Mouse (Mus musculus): Measurements from ENCODE around the gene Mitf. TPM values are rescaled to one million over a fixed set of nuclear protein-coding genes. Genes with fewer than 3 reads are reported as not detected.

Mitf gene
- polyA plus RNA-seq, 1 experiment: 6.0 TPM

GRCm38 (mm10) chr6:97940916-97941315 is 134.1 kb downstream of the Mitf start:
- peaks cover 1% of the 10 kb centered on the region; the same call in 1 of the 2 replicates for H3K4me1 ChIP-seq (ENCODE audit: control insufficient read depth, insufficient read depth, low read length)
- TF ChIP-seq POLR2A (IDR thresholded peaks at IDR 0.05; ENCODE audit: extremely low read depth, insufficient read depth, low read length) (no peak), CTCF (IDR thresholded peaks at IDR 0.05; ENCODE audit: extremely low read depth, insufficient read depth, low read length) (no peak)
- no peak overlapping the region for H3K4me3 ChIP-seq (ENCODE audit: insufficient read depth, low read length)
- H3K27ac ChIP-seq (ENCODE audit: insufficient read depth, low read length): no peak overlapping the region

- H3K27ac ChIP-seq (ENCODE audit: insufficient read depth, low read length): no peak overlapping the region
- no peaks in the 10 kb centered on the region for H3K4me1 ChIP-seq (ENCODE audit: control insufficient read depth, insufficient read depth, low read length)
- TF ChIP-seq CTCF (IDR thresholded peaks at IDR 0.05; ENCODE audit: extremely low read depth, insufficient read depth, low read length) (no peak), POLR2A (IDR thresholded peaks at IDR 0.05; ENCODE audit: extremely low read depth, insufficient read depth, low read length) (no peak)
- no peak overlapping the region for H3K4me3 ChIP-seq (ENCODE audit: insufficient read depth, low read length)
Measured at GRCm38 (mm10) chr6:97950033-97950881, 143.4 kb downstream of the Mitf start.

DNA sequence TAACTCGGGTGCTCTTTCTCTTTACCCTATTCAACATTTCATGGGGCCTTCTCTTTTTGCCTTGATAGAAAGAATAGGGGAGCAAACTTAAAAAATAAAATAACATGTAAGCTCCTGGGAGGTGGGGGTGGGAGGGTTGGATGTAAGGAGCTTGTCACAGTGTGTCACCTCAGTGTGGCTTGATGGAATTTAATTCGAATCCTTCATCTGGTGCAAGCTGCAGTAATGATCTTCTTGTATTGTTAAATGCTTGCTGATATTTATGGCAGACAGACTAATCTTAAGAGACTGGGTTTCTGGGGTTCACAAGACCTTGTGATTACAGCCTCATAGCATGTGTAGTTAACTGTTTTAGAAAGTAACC is 144.0 kb downstream of the Mitf start:
- Histone ChIP-seq H3K27ac (ENCODE audit: insufficient read depth, low read length) (no peak overlapping the region), H3K4me3 (ENCODE audit: insufficient read depth, low read length) (no peak overlapping the region), H3K4me1 (ENCODE audit: control insufficient read depth, insufficient read depth, low read length) (no peaks in the 10 kb centered on the region)
- no peak for TF ChIP-seq CTCF (IDR thresholded peaks at IDR 0.05; ENCODE audit: extremely low read depth, insufficient read depth, low read length)
- no peak for TF ChIP-seq POLR2A (IDR thresholded peaks at IDR 0.05; ENCODE audit: extremely low read depth, insufficient read depth, low read length)

DNA sequence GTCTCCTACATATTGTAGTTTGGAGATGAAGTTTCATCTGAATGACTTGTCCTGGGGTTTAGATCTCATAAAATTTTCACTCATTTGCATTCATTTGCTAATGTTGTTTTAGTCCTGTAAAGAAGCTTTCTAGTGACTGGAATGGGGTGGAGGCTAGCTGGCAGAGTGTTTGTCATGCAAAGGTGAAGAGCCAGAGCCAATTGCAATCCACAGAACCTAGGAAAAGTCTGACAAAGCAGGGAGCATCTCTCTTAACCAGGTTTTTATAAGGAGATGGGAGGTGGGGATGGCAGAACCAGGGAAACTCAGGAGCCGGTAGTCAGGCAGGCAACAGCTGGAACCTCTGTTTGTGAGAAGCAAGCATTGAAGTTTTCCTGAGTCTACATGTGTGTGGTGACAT is 144.9 kb downstream of the Mitf start:
- Histone ChIP-seq H3K4me1 (ENCODE audit: control insufficient read depth, insufficient read depth, low read length) (no peaks in the 10 kb centered on the region), H3K4me3 (ENCODE audit: insufficient read depth, low read length) (no peak overlapping the region), H3K27ac (ENCODE audit: insufficient read depth, low read length) (no peak overlapping the region)
- TF ChIP-seq POLR2A (IDR thresholded peaks at IDR 0.05; ENCODE audit: extremely low read depth, insufficient read depth, low read length): no peak
- no peak for TF ChIP-seq CTCF (IDR thresholded peaks at IDR 0.05; ENCODE audit: extremely low read depth, insufficient read depth, low read length)

- H3K27ac ChIP-seq (ENCODE audit: insufficient read depth, low read length): no peak overlapping the region
- H3K4me3 ChIP-seq (ENCODE audit: insufficient read depth, low read length): no peak overlapping the region
- TF ChIP-seq POLR2A (IDR thresholded peaks at IDR 0.05; ENCODE audit: extremely low read depth, insufficient read depth, low read length) (no peak), CTCF (IDR thresholded peaks at IDR 0.05; ENCODE audit: extremely low read depth, insufficient read depth, low read length) (no peak)
- H3K4me1 ChIP-seq (ENCODE audit: control insufficient read depth, insufficient read depth, low read length): no peaks in the 10 kb centered on the region
Measured at GRCm38 (mm10) chr6:97952845-97953244, 146.0 kb downstream of the Mitf start.

DNA sequence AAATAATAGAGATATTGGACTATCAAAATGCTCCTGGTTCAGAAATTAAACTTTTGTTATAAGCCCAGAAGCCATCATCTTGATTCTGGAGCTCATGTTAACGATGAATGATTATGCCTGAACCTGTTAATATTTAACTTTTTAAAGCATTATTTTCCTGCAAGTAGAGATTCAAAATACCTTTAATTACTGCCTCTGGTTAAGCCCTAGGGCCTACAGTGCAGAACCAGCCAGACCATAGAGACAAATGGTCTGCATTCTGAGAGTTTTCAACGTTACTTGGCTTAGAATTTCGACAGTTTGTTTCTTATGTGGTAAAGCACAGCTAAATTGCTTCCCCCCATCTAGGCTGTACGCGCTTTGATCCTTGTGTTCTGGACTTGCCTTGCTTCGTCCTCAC is 149.3 kb downstream of the Mitf start:
- Histone ChIP-seq H3K4me1 (ENCODE audit: control insufficient read depth, insufficient read depth, low read length) (no peaks in the 10 kb centered on the region), H3K27ac (ENCODE audit: insufficient read depth, low read length) (no peak overlapping the region), H3K4me3 (ENCODE audit: insufficient read depth, low read length) (no peak overlapping the region)
- no peak for TF ChIP-seq POLR2A (IDR thresholded peaks at IDR 0.05; ENCODE audit: extremely low read depth, insufficient read depth, low read length)
- no peak for TF ChIP-seq CTCF (IDR thresholded peaks at IDR 0.05; ENCODE audit: extremely low read depth, insufficient read depth, low read length)

DNA sequence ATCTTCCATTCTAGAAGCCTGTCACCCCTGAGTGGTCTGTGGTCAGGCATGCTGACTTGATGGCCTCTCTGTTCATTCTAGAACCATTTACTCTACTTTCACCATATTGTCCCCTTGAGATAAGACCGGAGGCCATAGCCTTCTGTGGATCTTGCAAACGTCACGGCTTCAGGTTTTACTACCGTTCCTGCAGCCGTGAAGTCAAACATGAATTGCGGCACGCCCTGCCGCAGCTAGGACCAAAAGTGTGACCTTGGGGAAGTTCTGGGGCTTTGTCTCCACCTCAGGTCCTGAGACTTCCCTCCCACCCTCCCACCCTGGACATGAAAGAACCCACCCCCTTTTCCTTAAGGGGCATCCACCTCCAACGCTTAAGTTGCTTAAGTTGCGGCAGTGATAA is 149.8 kb downstream of the Mitf start:
- H3K4me3 ChIP-seq (ENCODE audit: insufficient read depth, low read length): no peak overlapping the region
- H3K27ac ChIP-seq (ENCODE audit: insufficient read depth, low read length): no peak overlapping the region
- TF ChIP-seq POLR2A (IDR thresholded peaks at IDR 0.05; ENCODE audit: extremely low read depth, insufficient read depth, low read length) (no peak), CTCF (IDR thresholded peaks at IDR 0.05; ENCODE audit: extremely low read depth, insufficient read depth, low read length) (no peak)
- H3K4me1 ChIP-seq (ENCODE audit: control insufficient read depth, insufficient read depth, low read length): no peaks in the 10 kb centered on the region

DNA sequence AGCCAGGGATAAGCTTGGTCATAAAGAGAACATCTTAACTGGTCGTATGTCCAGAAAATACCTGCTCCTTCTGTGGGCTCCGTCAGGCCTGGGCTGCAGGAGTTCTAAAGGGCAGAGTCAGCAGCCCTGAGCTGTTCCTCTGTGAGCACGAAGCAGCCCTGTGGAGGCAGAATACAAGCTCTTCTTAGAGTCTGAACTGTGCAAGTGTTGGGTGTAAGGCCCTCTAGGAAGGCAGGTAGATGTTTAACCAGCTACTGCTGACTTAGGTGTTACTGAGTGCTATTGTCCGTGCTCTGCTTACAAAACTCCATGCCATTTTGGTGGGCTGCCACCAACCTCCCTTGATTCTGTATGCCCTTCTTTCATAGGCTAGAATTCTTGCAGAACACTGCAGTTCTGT is 151.4 kb downstream of the Mitf start:
- H3K4me1 ChIP-seq (ENCODE audit: control insufficient read depth, insufficient read depth, low read length): no peaks in the 10 kb centered on the region
- H3K27ac ChIP-seq (ENCODE audit: insufficient read depth, low read length): no peak overlapping the region
- no peak overlapping the region for H3K4me3 ChIP-seq (ENCODE audit: insufficient read depth, low read length)
- TF ChIP-seq CTCF (IDR thresholded peaks at IDR 0.05; ENCODE audit: extremely low read depth, insufficient read depth, low read length): no peak
- TF ChIP-seq POLR2A (IDR thresholded peaks at IDR 0.05; ENCODE audit: extremely low read depth, insufficient read depth, low read length): no peak

- TF ChIP-seq POLR2A (IDR thresholded peaks at IDR 0.05; ENCODE audit: extremely low read depth, insufficient read depth, low read length) (no peak), CTCF (IDR thresholded peaks at IDR 0.05; ENCODE audit: extremely low read depth, insufficient read depth, low read length) (no peak)
- no peak overlapping the region for H3K27ac ChIP-seq (ENCODE audit: insufficient read depth, low read length)
- H3K4me3 ChIP-seq (ENCODE audit: insufficient read depth, low read length): no peak overlapping the region
- H3K4me1 ChIP-seq (ENCODE audit: control insufficient read depth, insufficient read depth, low read length): no peaks in the 10 kb centered on the region
Measured at GRCm38 (mm10) chr6:97961776-97962175, 154.9 kb downstream of the Mitf start.

- H3K4me1 ChIP-seq (ENCODE audit: control insufficient read depth, insufficient read depth, low read length): no peaks in the 10 kb centered on the region
Measured at GRCm38 (mm10) chr6:97962311-97962710, 155.5 kb downstream of the Mitf start.

More at GRCm38 (mm10) chr6:97962311-97962710, 155.5 kb downstream of the Mitf start:
- Histone ChIP-seq H3K4me3 (ENCODE audit: insufficient read depth, low read length) (no peak overlapping the region), H3K27ac (ENCODE audit: insufficient read depth, low read length) (no peak overlapping the region)
- TF ChIP-seq POLR2A (IDR thresholded peaks at IDR 0.05; ENCODE audit: extremely low read depth, insufficient read depth, low read length) (no peak), CTCF (IDR thresholded peaks at IDR 0.05; ENCODE audit: extremely low read depth, insufficient read depth, low read length) (no peak)

All from cortical plate, adult 2 months (tissue).